In genomic region chr7:116131390-116131789, GRCm38 (mm10) we compare ENCODE assay signal across 8 mouse cellular contexts. TPM values are rescaled to one million over a fixed set of nuclear protein-coding genes. Genes with fewer than 3 reads are reported as not detected.
DNase-seq lines count a peak whose midpoint lies in the region; ATAC-seq and TF ChIP-seq lines count a peak whose summit lies in the region.

No protein-coding gene starts in this region.

- H3K9ac ChIP-seq in forebrain, embryonic 11.5 days (ENCODE audit: low read length) = no peak overlapping the region
- no peak overlapping the region for H3K9ac ChIP-seq in hindbrain, embryonic 16.5 days (ENCODE audit: low read depth, low read length)
- no peak overlapping the region for H3K9ac ChIP-seq in stomach, postnatal 0 days (ENCODE audit: low read length)

- H3K36me3 ChIP-seq in forebrain, embryonic 10.5 days (replicated peaks) = peaks cover 69% of the 10 kb centered on the region
- H3K36me3 ChIP-seq in forebrain, embryonic 11.5 days (ENCODE audit: control insufficient read depth, insufficient read depth, low read length) = peaks cover 2% of the 10 kb centered on the region; the same call in 1 of the 2 replicates
- no peaks in the 10 kb centered on the region for H3K36me3 ChIP-seq in hindbrain, embryonic 16.5 days (ENCODE audit: control insufficient read depth, insufficient read depth, low read length)
- H3K36me3 ChIP-seq in stomach, postnatal 0 days (ENCODE audit: control insufficient read depth, insufficient read depth, low read length) = no peaks in the 10 kb centered on the region

- no peaks in the 10 kb centered on the region for H3K27me3 ChIP-seq in forebrain, embryonic 10.5 days (ENCODE audit: poor library complexity, severe bottlenecking)
- H3K27me3 ChIP-seq in forebrain, embryonic 11.5 days (ENCODE audit: control insufficient read depth, insufficient read depth, low read length) = no peaks in the 10 kb centered on the region
- no peaks in the 10 kb centered on the region for H3K27me3 ChIP-seq in hindbrain, embryonic 16.5 days (replicated peaks; ENCODE audit: control insufficient read depth, insufficient read depth, low read length)
- no peaks in the 10 kb centered on the region for H3K27me3 ChIP-seq in stomach, postnatal 0 days (ENCODE audit: control insufficient read depth, insufficient read depth, low read length)

- WGBS in forebrain, embryonic 10.5 days = 29% methylated on average over 4 of the region's 4 CpGs
- WGBS in forebrain, embryonic 11.5 days = 27% methylated on average over 4 of the region's 4 CpGs
- 19% methylated on average over 4 of the region's 4 CpGs for WGBS in hindbrain, embryonic 16.5 days
- 27% methylated on average over 4 of the region's 4 CpGs for WGBS in stomach, postnatal 0 days

- peak; percentile 44 for TF ChIP-seq CTCF in stomach, postnatal 0 days (IDR thresholded peaks at IDR 0.05; ENCODE audit: low read depth)

- H3K4me3 ChIP-seq in forebrain, embryonic 10.5 days = no peak overlapping the region
- H3K4me3 ChIP-seq in forebrain, embryonic 11.5 days (ENCODE audit: low read depth, low read length) = no peak overlapping the region
- no peak overlapping the region for H3K4me3 ChIP-seq in hindbrain, embryonic 16.5 days (ENCODE audit: low read length)
- H3K4me3 ChIP-seq in stomach, postnatal 0 days (ENCODE audit: low read depth, low read length) = no peak overlapping the region

- no peak overlapping the region for H3K4me2 ChIP-seq in forebrain, embryonic 11.5 days (ENCODE audit: low read depth, low read length, severe bottlenecking)
- H3K4me2 ChIP-seq in hindbrain, embryonic 16.5 days (ENCODE audit: low read length) = no peak overlapping the region
- H3K4me2 ChIP-seq in stomach, postnatal 0 days (replicated peaks; ENCODE audit: low read depth) = no peak overlapping the region

- H3K4me1 ChIP-seq in forebrain, embryonic 10.5 days = peaks cover 10% of the 10 kb centered on the region; the same call in 1 of the 2 replicates
- no peaks in the 10 kb centered on the region; the same call in 1 of the 2 replicates for H3K4me1 ChIP-seq in forebrain, embryonic 11.5 days (replicated peaks; ENCODE audit: control insufficient read depth, insufficient read depth, low read length)
- H3K4me1 ChIP-seq in hindbrain, embryonic 16.5 days (ENCODE audit: control insufficient read depth, insufficient read depth, low read depth, low read length) = no peaks in the 10 kb centered on the region; the same call in 1 of the 2 replicates
- no peaks in the 10 kb centered on the region for H3K4me1 ChIP-seq in stomach, postnatal 0 days (replicated peaks; ENCODE audit: control insufficient read depth, insufficient read depth)

- DNase-seq in forebrain, embryonic 10.5 days (ENCODE audit: extremely low spot score, low spot score) = no peak
- DNase-seq in forebrain, embryonic 11.5 days (ENCODE audit: low spot score) = no peak
- DNase-seq in right cerebral cortex, adult 18-20 months = peak; percentile 28
- DNase-seq in right cerebral cortex, postnatal 25 days = no peak
- no peak for DNase-seq in stomach, postnatal 0 days (ENCODE audit: low spot score)
- no peak for DNase-seq in spleen, adult 18-20 months
- DNase-seq in cerebellum, adult 18-20 months = no peak

- no peak for TF ChIP-seq EP300 in stomach, postnatal 0 days (optimal IDR thresholded peaks at IDR 0.05)

- no peaks in the 10 kb centered on the region for H3K9me3 ChIP-seq in forebrain, embryonic 10.5 days
- no peaks in the 10 kb centered on the region for H3K9me3 ChIP-seq in forebrain, embryonic 11.5 days (ENCODE audit: control insufficient read depth, low read length)
- no peaks in the 10 kb centered on the region for H3K9me3 ChIP-seq in hindbrain, embryonic 16.5 days (ENCODE audit: control insufficient read depth, low read length)
- H3K9me3 ChIP-seq in stomach, postnatal 0 days (ENCODE audit: control insufficient read depth, low read length) = no peaks in the 10 kb centered on the region

- peak overlapping the region; percentile 60 for H3K27ac ChIP-seq in forebrain, embryonic 10.5 days
- no peak overlapping the region for H3K27ac ChIP-seq in forebrain, embryonic 11.5 days (ENCODE audit: low read depth, low read length)
- H3K27ac ChIP-seq in hindbrain, embryonic 16.5 days (ENCODE audit: low read depth, low read length) = peak overlapping the region; percentile 52; the same call in 1 of the 2 replicates
- H3K27ac ChIP-seq in stomach, postnatal 0 days (replicated peaks) = no peak overlapping the region

- ATAC-seq in forebrain, embryonic 11.5 days (replicated peaks; ENCODE audit: low FRiP score) = no peak
- peak; percentile 68 for ATAC-seq in hindbrain, embryonic 16.5 days
- ATAC-seq in stomach, postnatal 0 days (ENCODE audit: low FRiP score, low TSS enrichment) = no peak

RNA-seq across cellular contexts. Expression of gene Gm4353, which starts 47.0 kb away (rescaled TPM):
- 1.0 TPM in 2 replicates for polyA plus RNA-seq in forebrain, embryonic 10.5 days (2016; fragmentation: Nextera tagmentation; extraction: Ambion mirVana)
- 0.56 and 0.91 TPM in 2 replicates for polyA plus RNA-seq in forebrain, embryonic 11.5 days (2014; fragmentation: Nextera tagmentation; extraction: Ambion mirVana)
- 0.61 and 2.3 TPM in 2 replicates for polyA plus RNA-seq in hindbrain, embryonic 16.5 days (2015; fragmentation: Nextera tagmentation; extraction: Ambion mirVana)
- 0.18 and 0.33 TPM in 2 replicates for polyA plus RNA-seq in stomach, postnatal 0 days (2015; fragmentation: Nextera tagmentation; extraction: Ambion mirVana)

Comparison
In these comparisons a context has a peak if more than half of its experiments do, and no peak if none do; other contexts are left out.
1. H3K27ac ChIP-seq: peak in forebrain, embryonic 10.5 days (single experiment) and hindbrain, embryonic 16.5 days (single experiment); none in forebrain, embryonic 11.5 days (single experiment) and stomach, postnatal 0 days (single experiment).